Mouse (Mus musculus) left cerebral cortex, postnatal 4 days (tissue): ENCODE measurements around the gene Vhl. TPM values are rescaled to one million over a fixed set of nuclear protein-coding genes. Genes with fewer than 3 reads are reported as not detected.

Source experiments
- total RNA-seq, 2 experiments: library from RNA; stranded (reverse); gene quantifications; 2 replicates each; pipeline ENCODE4 v1.2.3; 2021

Vhl gene
- total RNA-seq, 2 experiments from 2014 or later, result 50.0 to 61.8 TPM

Other genes with a start within 250 kb of the Vhl start
- 10 to 100 TPM; 64.4 to 68.2 TPM for gene Tada3, start 246.1 kb upstream of the Vhl start, total RNA-seq
- gene Arpc4, start 245.8 kb upstream of the Vhl start, total RNA-seq, result 100 to 1,000 TPM; 288 to 299 TPM
- 10 to 100 TPM; 12.4 to 14.1 TPM for gene Ttll3, start 234.7 kb upstream of the Vhl start, total RNA-seq
- gene Rpusd3, start 204.6 kb upstream of the Vhl start, total RNA-seq, result 10 to 100 TPM; 14.4 to 15.2 TPM
- not detected for gene Cidec, start 188.2 kb upstream of the Vhl start, total RNA-seq
- 10 to 100 TPM; 39.1 to 44.9 TPM for gene Jagn1, start 181.4 kb upstream of the Vhl start, total RNA-seq
- under 1 TPM; 0.26 to 0.30 TPM for gene Il17re, start 165.5 kb upstream of the Vhl start, total RNA-seq
- 1 to 10 TPM; 2.2 to 2.4 TPM for gene Il17rc, start 152.5 kb upstream of the Vhl start, total RNA-seq
- gene Creld1, start 140.7 kb upstream of the Vhl start, total RNA-seq, result 10 to 100 TPM; 80.4 to 82.1 TPM
- gene Prrt3, start 122.0 kb upstream of the Vhl start, total RNA-seq, result 10 to 100 TPM; 15.5 to 19.7 TPM
- 10 to 100 TPM; 62.3 to 71.1 TPM for gene Emc3, start 92.3 kb upstream of the Vhl start, total RNA-seq
- 1 to 10 TPM; 5.4 to 7.0 TPM for gene Fancd2, start 92.3 kb upstream of the Vhl start, total RNA-seq
- under 1 TPM in 1 of 2 experiments, not detected in 1; 0.28 TPM for gene Fancd2os, start 23.2 kb upstream of the Vhl start, total RNA-seq
- gene Brk1, start 19.2 kb upstream of the Vhl start, total RNA-seq, result 100 to 1,000 TPM; 166 to 181 TPM
- 1 to 10 TPM; 7.9 to 8.1 TPM for gene Irak2, start 14.5 kb downstream of the Vhl start, total RNA-seq
- 10 to 100 TPM; 95.0 to 98.1 TPM for gene Tatdn2, start 73.1 kb downstream of the Vhl start, total RNA-seq
- gene Ghrl, start 95.9 kb downstream of the Vhl start, total RNA-seq, result not detected
- gene Sec13, start 116.8 kb downstream of the Vhl start, total RNA-seq, result 100 to 1,000 TPM; 100 to 104 TPM